Mouse (Mus musculus): ENCODE measurements around the gene Gm37240.

Gene Gm37240

DNA sequence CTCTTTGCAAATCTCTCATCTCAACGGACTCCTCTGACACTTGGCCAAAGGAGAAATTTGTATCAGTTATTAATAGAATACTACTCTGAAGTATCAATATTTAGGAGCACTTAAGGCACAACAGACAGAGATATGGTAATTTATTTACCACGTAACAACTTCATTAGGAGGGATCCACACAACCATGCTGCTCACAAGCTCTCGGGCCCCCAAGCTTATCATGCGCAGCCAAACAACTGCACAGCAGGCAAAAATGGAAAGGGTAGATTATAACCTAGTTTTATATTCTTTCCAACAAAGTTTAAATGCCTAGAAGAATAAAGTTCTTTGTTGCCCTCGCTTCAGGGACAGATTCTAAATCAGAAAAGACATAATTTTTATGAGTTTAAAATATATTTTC lies 207.4 kb downstream of the Gm37240 start:
- DNase-seq (ENCODE audit: low spot score in 2 of 2) = no peak

DNA sequence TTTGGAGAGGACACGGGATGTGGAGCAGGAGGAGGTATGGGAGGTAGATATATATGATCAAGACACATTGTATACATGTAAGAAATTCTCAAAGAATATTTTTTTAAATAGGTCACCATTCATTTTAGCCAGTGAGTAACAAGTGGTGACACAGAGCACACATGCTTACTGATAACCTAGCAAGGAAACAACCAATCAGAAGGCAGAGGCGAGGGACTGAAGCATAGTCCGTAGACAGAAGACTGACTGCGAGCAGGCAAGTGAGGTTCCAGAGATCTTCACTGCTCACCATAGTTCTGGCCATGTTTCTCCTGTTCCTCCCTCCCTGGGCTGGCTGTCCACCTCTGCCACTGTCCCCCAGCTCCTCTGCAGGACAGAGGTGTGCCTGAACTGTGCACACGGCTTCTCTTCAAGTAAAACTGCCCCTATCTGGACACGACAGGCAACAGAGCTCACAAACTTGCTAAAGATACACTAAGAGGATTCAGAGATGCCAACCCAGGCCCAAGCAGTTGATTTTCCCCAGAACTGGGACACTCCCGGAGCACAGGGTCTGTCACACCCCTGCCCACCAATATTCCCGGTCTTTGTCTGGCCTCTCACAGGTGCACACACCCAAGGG lies 207.9 kb downstream of the Gm37240 start:
- DNase-seq (ENCODE audit: low spot score in 2 of 2) = no peak

GRCm38 (mm10) chr3:85677952-85678351 lies 209.4 kb downstream of the Gm37240 start:
- DNase-seq (ENCODE audit: low spot score in 2 of 2) = no peak

DNA sequence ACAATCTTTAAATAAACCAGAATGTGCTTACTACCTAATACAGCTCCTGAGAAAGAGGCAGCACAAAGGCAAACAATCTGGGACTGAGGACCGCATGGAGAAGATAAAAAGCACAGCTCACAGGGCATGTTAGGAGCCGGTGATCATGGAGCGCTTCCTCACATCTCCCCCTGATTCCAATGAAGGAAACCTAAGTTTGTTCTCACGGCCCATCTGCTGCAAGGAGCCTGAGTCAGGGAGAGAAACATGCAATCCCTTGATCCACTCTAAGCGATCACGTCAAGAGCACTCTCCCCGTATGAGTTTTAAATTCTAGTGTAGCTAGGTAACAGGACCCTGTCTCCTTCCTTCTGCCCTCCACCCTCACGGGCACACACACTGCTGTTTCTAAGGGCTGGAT lies 210.2 kb downstream of the Gm37240 start:
- no peak for DNase-seq (ENCODE audit: low spot score in 2 of 2)

DNA sequence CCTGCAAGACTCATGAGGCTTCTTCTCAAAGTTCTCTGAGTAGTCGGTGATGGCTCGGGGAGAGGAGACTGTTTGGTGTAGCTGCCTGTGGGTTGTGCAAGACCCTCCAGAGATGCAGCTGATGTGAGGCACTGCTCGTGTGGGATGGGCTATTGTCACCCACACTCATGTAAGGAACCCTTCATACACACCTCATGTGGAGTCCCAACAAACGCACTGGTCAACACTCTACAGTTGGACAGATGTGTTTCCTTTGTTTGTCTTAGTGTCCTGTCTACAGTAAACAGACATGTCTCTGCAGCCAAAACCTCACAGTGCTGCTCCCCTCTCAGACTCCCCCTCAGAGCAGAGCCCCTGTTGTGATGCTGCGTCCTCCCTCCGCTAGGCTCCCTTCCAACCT lies 217.5 kb downstream of the Gm37240 start:
- DNase-seq (ENCODE audit: low spot score in 2 of 2) = no peak

GRCm38 (mm10) chr3:85667683-85668082 lies 219.6 kb downstream of the Gm37240 start:
- no peak for DNase-seq (ENCODE audit: low spot score in 2 of 2)

DNA sequence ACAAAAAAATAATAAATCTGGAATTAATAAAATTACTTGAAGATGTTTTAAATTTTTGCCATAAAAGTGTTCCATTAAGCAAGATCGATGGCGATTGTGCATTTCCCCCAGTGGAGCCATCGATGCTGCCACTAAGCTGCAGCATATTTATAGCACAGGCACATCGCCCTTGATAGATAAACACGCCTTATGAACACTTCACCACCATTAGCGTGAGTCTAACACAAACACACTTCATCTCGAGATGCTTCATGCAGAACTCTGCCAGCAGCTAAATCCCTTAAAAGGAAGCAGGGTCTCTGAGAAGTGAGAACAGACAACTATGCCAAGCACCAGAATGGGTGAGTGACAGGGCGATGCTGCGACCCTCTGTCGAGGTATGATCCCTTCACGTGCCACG lies 220.6 kb downstream of the Gm37240 start:
- no peak for DNase-seq (ENCODE audit: low spot score in 2 of 2)

- no peak for DNase-seq (ENCODE audit: low spot score in 2 of 2)
These were observed 221.2 kb downstream of the Gm37240 start for GRCm38 (mm10) chr3:85666166-85666565.

DNA sequence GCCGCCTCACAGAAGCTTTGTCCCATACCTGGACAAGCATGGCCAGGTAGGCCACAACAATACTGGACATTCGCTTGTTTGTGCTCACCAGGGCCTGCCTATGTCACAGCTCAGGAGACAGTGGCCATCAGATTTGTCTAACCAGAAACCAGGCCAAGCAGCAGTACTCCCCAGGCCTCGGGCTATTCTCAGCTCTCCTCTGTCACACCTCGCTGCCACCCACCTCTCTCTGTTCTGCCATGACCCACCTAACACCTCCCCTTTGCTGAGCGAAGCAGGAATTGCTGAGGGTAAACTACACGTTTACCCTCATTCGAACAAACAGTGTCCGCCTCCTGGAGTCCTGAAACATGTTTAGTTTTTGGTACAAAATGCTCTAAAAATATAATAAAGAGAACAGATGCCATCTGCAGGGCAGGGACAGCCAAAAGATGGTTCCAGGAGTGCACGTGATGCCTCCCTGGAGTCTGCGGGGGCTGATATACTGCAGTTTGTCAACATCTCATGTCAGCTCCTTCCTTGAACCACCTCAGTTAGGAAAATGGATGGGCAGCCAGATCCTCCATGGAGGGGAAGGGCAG lies 222.6 kb downstream of the Gm37240 start:
- no peak for DNase-seq (ENCODE audit: low spot score in 2 of 2)

DNA sequence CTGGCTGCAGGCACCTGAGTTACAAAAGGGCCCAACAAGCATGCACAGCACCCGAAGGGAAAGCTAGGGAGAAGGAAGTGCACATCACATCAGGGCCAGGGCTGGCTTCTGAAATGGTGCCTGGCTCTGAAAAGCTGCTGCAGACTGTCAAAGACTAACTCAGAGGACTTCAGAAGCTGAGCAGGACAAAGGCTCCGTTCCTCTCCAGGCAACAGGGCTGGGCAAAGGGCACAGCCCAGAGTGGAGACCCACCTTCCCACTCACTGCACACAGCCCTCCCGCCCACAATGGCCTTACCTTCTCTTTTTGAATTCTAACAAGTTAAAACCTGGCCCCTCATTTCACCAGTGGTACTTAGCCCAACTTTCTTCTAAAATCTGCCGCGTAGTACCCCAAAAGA lies 223.5 kb downstream of the Gm37240 start:
- no peak for DNase-seq (ENCODE audit: low spot score in 2 of 2)

DNA sequence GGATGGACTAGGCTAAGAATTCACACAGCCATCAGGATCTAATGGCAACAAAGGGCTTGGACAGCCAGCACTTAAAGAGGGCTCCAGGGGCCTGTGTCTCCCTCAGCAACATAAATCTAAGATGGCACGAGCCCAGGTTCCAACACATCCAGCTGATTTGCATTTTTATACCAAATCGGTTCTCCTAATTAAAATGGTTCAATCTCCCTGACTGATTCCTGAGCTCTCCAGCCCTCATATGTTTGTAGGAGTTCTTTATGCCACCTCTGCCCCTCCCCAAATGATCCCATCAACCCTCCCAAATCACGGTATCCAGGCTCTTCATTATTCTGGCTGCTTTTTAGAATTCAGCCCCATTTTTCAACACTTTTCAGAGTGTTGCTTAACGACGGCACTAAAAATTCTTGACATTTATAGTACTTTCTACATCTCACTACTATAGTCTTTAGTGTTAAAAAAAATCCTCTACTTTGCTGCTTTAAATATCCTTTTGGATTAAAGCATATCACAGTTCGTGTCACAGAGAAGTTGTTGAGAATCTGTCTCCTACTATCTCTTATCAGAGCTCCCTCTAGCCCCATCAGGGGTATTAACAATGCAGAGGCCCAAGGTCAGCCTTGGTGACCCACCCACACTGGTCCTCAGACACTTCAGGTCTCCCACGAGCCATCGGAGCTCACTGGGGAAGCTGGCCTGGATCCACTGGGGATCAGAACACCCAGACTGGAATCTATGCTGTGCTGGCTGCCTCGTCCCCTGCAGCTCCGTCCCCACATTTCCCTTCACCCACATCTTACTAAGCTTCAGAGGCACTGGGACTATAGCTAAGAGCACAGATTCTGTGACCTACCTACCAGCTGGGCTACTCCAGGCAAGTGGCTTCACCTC lies 225.1 kb downstream of the Gm37240 start:
- no peak for DNase-seq (ENCODE audit: low spot score in 2 of 2)

DNA sequence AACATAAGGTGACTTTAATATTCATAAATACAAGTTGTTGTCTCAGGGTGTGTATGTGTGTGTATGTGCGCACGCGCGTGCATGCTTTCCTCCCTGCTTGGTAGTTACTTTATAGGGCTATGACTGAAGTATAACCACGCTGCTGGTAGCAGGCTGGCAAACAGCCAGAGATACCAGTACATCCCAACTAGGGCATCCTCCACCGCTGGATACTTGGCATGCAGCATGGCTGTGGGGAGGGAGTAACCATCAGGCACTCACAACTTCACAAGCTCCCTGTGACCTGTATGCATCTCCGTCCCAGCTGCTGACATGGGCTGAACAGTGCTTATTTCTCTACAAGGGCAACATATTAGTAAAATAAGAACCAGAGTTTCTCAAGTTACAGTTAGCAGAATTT lies 227.6 kb downstream of the Gm37240 start:
- DNase-seq (ENCODE audit: low spot score in 2 of 2) = no peak

- no peak for DNase-seq (ENCODE audit: low spot score in 2 of 2)
These were observed 231.8 kb downstream of the Gm37240 start for GRCm38 (mm10) chr3:85655538-85655937.

GRCm38 (mm10) chr3:85652727-85653665 lies 234.3 kb downstream of the Gm37240 start:
- no peak for DNase-seq (ENCODE audit: low spot score in 2 of 2)

- no peak for DNase-seq (ENCODE audit: low spot score in 2 of 2)
These were observed 238.1 kb downstream of the Gm37240 start for GRCm38 (mm10) chr3:85649176-85649575.

- no peak for DNase-seq (ENCODE audit: low spot score in 2 of 2)
These were observed 241.8 kb downstream of the Gm37240 start for GRCm38 (mm10) chr3:85645517-85646004.

DNA sequence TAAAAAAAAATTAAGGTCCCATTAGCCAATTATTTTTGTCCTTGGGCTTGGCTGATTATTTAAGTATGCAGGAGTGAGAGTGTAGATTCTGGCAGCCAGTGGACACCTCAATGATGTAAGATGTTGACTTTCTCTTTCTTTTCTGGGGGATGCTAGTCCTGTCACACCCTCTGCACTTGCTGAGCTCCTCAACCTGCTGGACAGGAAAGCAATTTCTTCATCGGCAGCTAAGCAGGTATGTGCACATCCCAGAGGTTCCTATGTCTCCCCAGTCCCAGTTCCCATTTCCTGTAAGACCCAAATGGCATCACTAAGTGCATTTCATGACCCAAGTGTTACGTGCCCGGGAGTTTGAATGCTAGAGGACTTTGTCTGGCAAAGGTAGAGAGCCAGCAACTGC lies 242.5 kb downstream of the Gm37240 start:
- DNase-seq (ENCODE audit: low spot score in 2 of 2) = no peak

- no peak for DNase-seq (ENCODE audit: low spot score in 2 of 2)
These were observed 245.6 kb downstream of the Gm37240 start for GRCm38 (mm10) chr3:85641751-85642150.

- DNase-seq (ENCODE audit: low spot score in 2 of 2) = no peak
These were observed 250.4 kb downstream of the Gm37240 start for GRCm38 (mm10) chr3:85636716-85637447.

GRCm38 (mm10) chr3:85635591-85635990 lies 251.7 kb downstream of the Gm37240 start:
- DNase-seq (ENCODE audit: low spot score in 2 of 2) = no peak

GRCm38 (mm10) chr3:85635126-85635419 lies 252.2 kb downstream of the Gm37240 start:
- no peak for DNase-seq (ENCODE audit: low spot score in 2 of 2)
